In genomic region chr11:106842002-106842401, GRCm38 (mm10) we compare ENCODE assay signal across 29 mouse cellular contexts. TPM values are rescaled to one million over a fixed set of nuclear protein-coding genes. Genes with fewer than 3 reads are reported as not detected.
DNase-seq lines count a peak whose midpoint lies in the region; ATAC-seq lines count a peak whose summit lies in the region.
"Had no signal": no experiment of that assay in that cellular context is flagged by ENCODE, and none has a peak within 500 bp of the region (broad histone marks: within the 10 kb centered on the region; RNA-seq: fewer than 3 reads in every experiment).

No protein-coding gene starts in this region.

- no peak overlapping the region for H3K9ac ChIP-seq in kidney, embryonic 15.5 days
- H3K9ac ChIP-seq: heart, embryonic 13.5 days; hindbrain, embryonic 12.5 days; limb, embryonic 13.5 days; neural tube, embryonic 15.5 days had no signal

- no peak overlapping the region for H3K4me3 ChIP-seq in kidney, embryonic 15.5 days (replicated peaks)
- H3K4me3 ChIP-seq: forebrain, embryonic 10.5 days; heart, embryonic 13.5 days; hindbrain, embryonic 12.5 days; limb, embryonic 13.5 days; midbrain, embryonic 10.5 days; neural tube, embryonic 15.5 days had no signal

- H3K27me3 ChIP-seq in kidney, embryonic 15.5 days, result no peaks in the 10 kb centered on the region
- H3K27me3 ChIP-seq: CH12.LX; heart, embryonic 13.5 days; hindbrain, embryonic 12.5 days; limb, embryonic 13.5 days; neural tube, embryonic 15.5 days; Patski had no signal

- ATAC-seq in kidney, embryonic 15.5 days (replicated peaks; ENCODE audit: low FRiP score), result no peak
- ATAC-seq in monocyte, adult 5-6 weeks (replicated peaks; ENCODE audit: insufficient number of reproducible peaks, low FRiP score, low TSS enrichment, poor library complexity, severe bottlenecking), result no peak
- ATAC-seq: forebrain, embryonic 16.5 days; midbrain, embryonic 16.5 days; Patski had no signal

- no peak overlapping the region for H3K4me2 ChIP-seq in kidney, embryonic 15.5 days
- H3K4me2 ChIP-seq: heart, embryonic 13.5 days; hindbrain, embryonic 12.5 days; limb, embryonic 13.5 days; neural tube, embryonic 15.5 days had no signal

- H3K4me1 ChIP-seq in kidney, embryonic 15.5 days, result no peaks in the 10 kb centered on the region
- H3K4me1 ChIP-seq: forebrain, embryonic 10.5 days; heart, embryonic 13.5 days; hindbrain, embryonic 12.5 days; midbrain, embryonic 10.5 days; neural tube, embryonic 15.5 days had no signal

- H3K36me3 ChIP-seq in kidney, embryonic 15.5 days, result peaks cover 84% of the 10 kb centered on the region

- DNase-seq in cerebellum, adult 9-10 months, result peak; percentile 79
- DNase-seq in cerebellum, postnatal 10 days, result no peak
- DNase-seq in kidney, adult 9 months, result peak; percentile 77
- DNase-seq in cerebellum, adult 9-11 months, result peak; percentile 74
- DNase-seq in kidney, postnatal 14 days, result peak; percentile 19
- DNase-seq: adrenal gland, postnatal 36 days; B cell, adult 2 months; gastrocnemius, postnatal 14 days; heart, adult 18-20 months; heart, postnatal 14 days; lung, adult 18-20 months; lung, postnatal 10 days; right cerebral cortex, adult 18-20 months; right cerebral cortex, postnatal 4 days; thymus, postnatal 14 days had no signal

- no peaks in the 10 kb centered on the region for H3K9me3 ChIP-seq in kidney, embryonic 15.5 days (replicated peaks)
- H3K9me3 ChIP-seq: forebrain, embryonic 10.5 days; G1E; heart, embryonic 13.5 days; hindbrain, embryonic 12.5 days; limb, embryonic 13.5 days; midbrain, embryonic 10.5 days; neural tube, embryonic 15.5 days had no signal

- H3K27ac ChIP-seq in kidney, embryonic 15.5 days, result no peak overlapping the region
- H3K27ac ChIP-seq: forebrain, embryonic 10.5 days; heart, embryonic 13.5 days; hindbrain, embryonic 12.5 days; kidney, postnatal 0 days; limb, embryonic 13.5 days; midbrain, embryonic 10.5 days; neural tube, embryonic 15.5 days had no signal

- WGBS in kidney, embryonic 15.5 days, result 93% methylated on average over 3 of the region's 3 CpGs

RNA-seq across cellular contexts. Expression of gene Cep95, which starts 53.0 kb away (rescaled TPM):
- polyA plus RNA-seq in kidney, embryonic 15.5 days (2015; fragmentation: Nextera tagmentation; extraction: Ambion mirVana), result 21.7 and 22.0 TPM in 2 replicates
- 19.5 to 54.4 TPM (median 22.2 TPM) in 3 replicates for total RNA-seq in monocyte, adult 5-6 weeks (2017)

RNA-seq across cellular contexts. Expression of gene Ddx5, which starts 53.0 kb away (rescaled TPM):
- polyA plus RNA-seq in kidney, embryonic 15.5 days (2015; fragmentation: Nextera tagmentation; extraction: Ambion mirVana), result 344 and 366 TPM in 2 replicates
- 2,968 to 3,655 TPM (median 3,142 TPM) in 3 replicates for total RNA-seq in monocyte, adult 5-6 weeks (2017)

Comparison
In these comparisons a context has a peak if more than half of its experiments do, and no peak if none do; other contexts are left out.
1. DNase-seq: peak in cerebellum, adult 9-10 months (single experiment), kidney, adult 9 months (single experiment), cerebellum, adult 9-11 months (single experiment) and kidney, postnatal 14 days (single experiment); none in cerebellum, postnatal 10 days (0 of 2).